Mouse (Mus musculus) bone marrow macrophage, adult 2 months (primary cell): ENCODE data around the gene Cdc14b. TPM values are rescaled to one million over a fixed set of nuclear protein-coding genes. Genes with fewer than 3 reads are reported as not detected.

Experiments
- H3K27ac ChIP-seq: 2 replicates; pipeline ENCODE4 v1.5.1; 2012; ENCODE audit warnings: low read depth, low read length; ENCODE audit not compliant: insufficient read depth
- H3K4me1 ChIP-seq: 2 replicates; pipeline ENCODE4 v1.6.1; 2012; ENCODE audit warnings: low read length; ENCODE audit not compliant: control insufficient read depth, insufficient read depth
- H3K4me3 ChIP-seq: 2 replicates; pipeline ENCODE4 v1.5.1; 2012; ENCODE audit warnings: mild to moderate bottlenecking, low read length, moderate library complexity; ENCODE audit not compliant: insufficient read depth
- CTCF ChIP-seq: IDR thresholded peaks from 2 replicates; pipeline ENCODE4 v1.5.1; 2012; ENCODE audit warnings: low read depth, mild to moderate bottlenecking, low read length, moderate library complexity
- POLR2A ChIP-seq: IDR thresholded peaks from 2 replicates; pipeline ENCODE4 v1.6.1; 2012; ENCODE audit warnings: mild to moderate bottlenecking, low read depth, low read length, borderline replicate concordance
- polyA plus RNA-seq: library from polyadenylated mRNA; stranded (reverse); fragments of >200 nt; gene quantifications from 2 replicates; pipeline ENCODE4 v1.2.4, GENCODE M21; 2012; ENCODE audit not compliant: missing spikeins, insufficient read depth, insufficient read length

Gene Cdc14b
- polyA plus RNA-seq, 1 experiment = 9.3 TPM

- peaks cover 29% of the 10 kb centered on the region for H3K4me1 ChIP-seq
- peak overlapping the region; percentile 22 for H3K27ac ChIP-seq
- no peak for TF ChIP-seq CTCF
- no peak for TF ChIP-seq POLR2A
- peak overlapping the region; percentile 94 for H3K4me3 ChIP-seq
Observed at GRCm38 (mm10) chr13:64275754-64276127, 651 bp upstream of the Cdc14b start.

GRCm38 (mm10) chr13:64273891-64274844 is 922 bp downstream of the Cdc14b start:
- TF ChIP-seq POLR2A = no peak
- TF ChIP-seq CTCF = no peak
- no peak overlapping the region for H3K27ac ChIP-seq
- H3K4me3 ChIP-seq = peak overlapping the region; percentile 94
- H3K4me1 ChIP-seq = peaks cover 14% of the 10 kb centered on the region

DNA sequence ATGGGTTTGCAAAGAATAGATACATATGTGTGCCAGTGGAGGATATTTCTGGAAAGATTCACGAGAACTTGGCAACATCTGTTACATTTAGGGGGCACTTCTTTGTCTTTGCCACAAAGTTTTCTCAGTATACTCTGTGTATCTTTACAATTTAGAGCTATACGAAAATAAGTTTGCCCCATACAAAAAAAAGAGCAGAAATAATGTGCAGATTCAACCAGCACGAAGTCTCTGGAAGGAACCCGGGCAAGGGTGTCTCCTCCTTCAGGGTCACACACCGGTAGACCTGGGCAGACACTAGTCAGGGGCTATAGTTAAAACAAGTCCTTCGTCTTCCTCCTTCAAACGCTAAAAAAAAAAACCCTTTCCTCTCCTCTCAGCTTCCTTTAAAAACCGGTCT is 1.7 kb downstream of the Cdc14b start:
- Histone ChIP-seq H3K27ac (no peak overlapping the region), H3K4me1 (peaks cover 14% of the 10 kb centered on the region), H3K4me3 (peak overlapping the region; percentile 94; the same call in 1 of the 2 replicates)
- TF ChIP-seq POLR2A (no peak), CTCF (no peak)

GRCm38 (mm10) chr13:64268384-64268783 is 6.7 kb downstream of the Cdc14b start:
- no peak for TF ChIP-seq POLR2A
- TF ChIP-seq CTCF = no peak
- Histone ChIP-seq H3K4me1 (peaks cover 5% of the 10 kb centered on the region), H3K27ac (no peak overlapping the region), H3K4me3 (no peak overlapping the region)

- H3K27ac ChIP-seq = no peak overlapping the region
- H3K4me3 ChIP-seq = no peak overlapping the region
- TF ChIP-seq CTCF (no peak), POLR2A (no peak)
- H3K4me1 ChIP-seq = peaks cover 5% of the 10 kb centered on the region
Observed at GRCm38 (mm10) chr13:64267151-64267550, 7.9 kb downstream of the Cdc14b start.

GRCm38 (mm10) chr13:64264586-64264985 is 10.5 kb downstream of the Cdc14b start:
- Histone ChIP-seq H3K4me3 (no peak overlapping the region), H3K4me1 (peaks cover 15% of the 10 kb centered on the region), H3K27ac (no peak overlapping the region)
- no peak for TF ChIP-seq CTCF
- no peak for TF ChIP-seq POLR2A

GRCm38 (mm10) chr13:64259903-64260302 is 15.2 kb downstream of the Cdc14b start:
- TF ChIP-seq CTCF (no peak), POLR2A (no peak)

DNA sequence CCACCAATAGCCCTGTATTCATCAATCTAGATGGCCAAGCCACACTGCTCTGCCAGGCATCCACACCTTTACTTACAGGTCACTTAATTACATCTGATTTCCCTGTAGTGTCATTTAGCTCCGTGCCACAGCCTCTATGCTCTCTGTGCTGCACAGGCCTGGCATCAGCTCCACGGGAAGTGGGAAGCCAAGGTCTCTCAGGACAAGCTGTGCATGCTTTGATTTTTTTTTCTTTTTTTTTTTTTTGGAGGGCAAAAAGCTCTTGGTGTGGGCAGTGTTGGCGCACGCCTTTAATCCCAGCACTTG is 16.6 kb downstream of the Cdc14b start:
- H3K4me1 ChIP-seq = peaks cover 33% of the 10 kb centered on the region
- TF ChIP-seq POLR2A (no peak), CTCF (no peak)
- no peak overlapping the region for H3K4me3 ChIP-seq
- H3K27ac ChIP-seq = no peak overlapping the region

More at GRCm38 (mm10) chr13:64259903-64260302, 15.2 kb downstream of the Cdc14b start:
- Histone ChIP-seq H3K4me1 (peaks cover 27% of the 10 kb centered on the region), H3K27ac (peak overlapping the region; percentile 66), H3K4me3 (no peak overlapping the region)

- no peak overlapping the region for H3K27ac ChIP-seq
- TF ChIP-seq CTCF (no peak), POLR2A (no peak)
- H3K4me1 ChIP-seq = peaks cover 33% of the 10 kb centered on the region
- H3K4me3 ChIP-seq = no peak overlapping the region
Observed at GRCm38 (mm10) chr13:64257814-64258515, 17.1 kb downstream of the Cdc14b start.
